Mouse (Mus musculus) hindbrain, embryonic 16.5 days (tissue): ENCODE measurements around the gene Arl3. TPM values are rescaled to one million over a fixed set of nuclear protein-coding genes. Genes with fewer than 3 reads are reported as not detected.

ENCODE experiments used
- ATAC-seq: fragments of 200-750 bp; cut with Nextera tagmentation; 2 replicates; pipeline ENCODE4 v1.8.0; 2017; ENCODE audit warnings: moderate TSS enrichment, moderate library complexity
- H3K27ac ChIP-seq: fragments of 300-500 bp; sonication (generic); 2 replicates; pipeline ENCODE4 v1.5.1; 2014; ENCODE audit warnings: low read depth, mild to moderate bottlenecking, control low read depth, low read length, moderate library complexity
- H3K27me3 ChIP-seq: fragments of 300-500 bp; sonication (generic); replicated peaks from 2 replicates; pipeline ENCODE4 v1.6.1; 2014; ENCODE audit warnings: low read length; ENCODE audit not compliant: control insufficient read depth, insufficient read depth
- H3K36me3 ChIP-seq: fragments of 300-500 bp; sonication (generic); 2 replicates; pipeline ENCODE4 v1.6.1; 2014; ENCODE audit warnings: mild to moderate bottlenecking, low read length, moderate library complexity, mixed read lengths; ENCODE audit not compliant: control insufficient read depth, insufficient read depth
- H3K4me1 ChIP-seq: fragments of 300-500 bp; sonication (generic); 2 replicates; pipeline ENCODE4 v1.6.1; 2014; ENCODE audit warnings: low read depth, low read length; ENCODE audit not compliant: control insufficient read depth, insufficient read depth
- H3K4me2 ChIP-seq: fragments of 300-500 bp; sonication (generic); 2 replicates; pipeline ENCODE4 v1.6.1; 2014; ENCODE audit warnings: mild to moderate bottlenecking, low read length, control low read depth, moderate library complexity
- H3K4me3 ChIP-seq: fragments of 300-500 bp; sonication (generic); 2 replicates; pipeline ENCODE4 v1.5.1; 2014; ENCODE audit warnings: mild to moderate bottlenecking, low read length, control low read depth, moderate library complexity
- H3K9ac ChIP-seq: fragments of 300-500 bp; sonication (generic); 2 replicates; pipeline ENCODE4 v1.6.1; 2014; ENCODE audit warnings: low read depth, mild to moderate bottlenecking, control low read depth, low read length, moderate library complexity
- H3K9me3 ChIP-seq: fragments of 300-500 bp; sonication (generic); 2 replicates; pipeline ENCODE4 v1.6.1; 2014; ENCODE audit warnings: mild to moderate bottlenecking, low read length, moderate library complexity; ENCODE audit not compliant: control insufficient read depth
- WGBS: fragments of 180-500 bp; shearing (Covaris S2); extraction: QIAGEN DNeasy Blood & Tissue Kit; methylation state at CpG from one replicate; pipeline ENCODE4 v1.1.7; 2014; 5-methylcytosine and 5-hydroxymethylcytosine counted together
- polyA plus RNA-seq: library from polyadenylated mRNA; unstranded; fragments of >200 nt; fragmentation: Nextera tagmentation; extraction: Ambion mirVana; gene quantifications from 2 replicates; pipeline ENCODE4 v1.2.1, GENCODE M21; 2015

Arl3 gene
- polyA plus RNA-seq, 1 experiment from 2014 or later = 247 TPM

DNA sequence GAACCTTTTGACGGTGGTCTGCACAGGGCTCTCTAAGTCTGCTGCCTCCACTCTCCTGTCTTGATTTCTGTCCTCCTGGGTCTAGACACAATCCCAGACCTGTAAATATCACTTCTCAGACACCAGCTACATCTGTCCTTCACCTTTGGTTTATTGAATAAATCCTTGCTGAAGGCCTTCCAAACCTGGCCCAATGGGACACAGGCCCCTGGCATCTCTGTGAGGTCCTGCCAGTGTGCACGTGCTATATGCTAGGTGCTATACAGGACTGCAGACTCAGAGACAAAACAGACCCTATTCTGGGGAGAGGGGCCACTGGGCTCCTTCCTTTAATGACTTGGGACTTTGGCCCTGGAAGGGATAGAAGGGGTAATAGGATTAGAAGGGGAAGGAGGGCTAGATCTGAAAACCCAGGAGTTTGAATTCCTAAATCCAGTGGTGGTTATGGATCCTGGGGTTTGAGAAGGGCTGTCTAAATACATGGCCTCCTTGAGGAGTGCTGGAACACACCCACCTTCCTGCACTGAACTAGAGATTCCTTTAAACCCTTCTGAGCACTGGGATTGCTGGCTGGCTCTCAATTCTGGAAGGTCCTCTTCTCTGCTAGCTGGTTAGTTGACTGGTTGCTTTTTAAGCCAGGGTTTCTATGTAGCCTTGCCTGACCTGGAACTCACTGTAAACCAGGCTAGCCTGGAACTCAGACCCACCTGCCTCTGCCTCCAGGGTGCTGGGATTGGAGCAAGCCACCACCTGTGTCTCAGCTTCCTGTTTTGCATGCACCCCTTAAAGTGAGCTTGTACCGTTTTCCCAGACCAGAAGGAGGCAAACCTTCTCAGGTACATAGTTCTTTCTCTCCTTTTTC, 56.1 kb downstream of the Arl3 start:
- Histone ChIP-seq H3K4me3 (no peak overlapping the region), H3K4me2 (no peak overlapping the region), H3K9me3 (no peaks in the 10 kb centered on the region), H3K27ac (peak overlapping the region; percentile 48), H3K27me3 (no peaks in the 10 kb centered on the region), H3K36me3 (peaks cover 34% of the 10 kb centered on the region), H3K9ac (no peak overlapping the region), H3K4me1 (peaks cover 14% of the 10 kb centered on the region)
- no peak for ATAC-seq
- WGBS = 61% methylated on average over 3 of the region's 3 CpGs

DNA sequence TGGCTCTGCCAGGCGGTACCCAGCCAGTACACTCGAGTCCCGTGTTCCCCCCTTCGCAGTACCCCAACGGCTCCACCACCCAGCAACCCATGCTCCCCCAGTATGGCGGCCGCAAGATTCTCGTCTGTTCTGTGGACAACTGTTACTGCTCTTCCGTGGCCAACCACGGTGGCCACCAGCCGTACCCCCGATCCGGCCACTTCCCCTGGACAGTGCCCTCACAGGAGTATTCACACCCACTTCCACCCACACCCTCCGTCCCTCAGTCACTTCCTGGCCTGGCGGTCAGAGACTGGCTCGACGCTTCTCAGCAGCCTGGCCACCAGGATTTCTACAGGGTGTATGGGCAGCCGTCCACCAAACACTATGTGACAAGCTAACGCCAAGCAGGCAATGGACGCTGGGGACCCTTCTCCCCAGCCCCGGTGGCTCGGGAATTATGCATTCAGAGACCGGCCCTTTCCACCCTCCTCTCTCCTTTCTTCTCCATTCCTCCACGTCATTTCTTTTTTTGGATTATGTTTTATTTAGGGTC, 57.6 kb downstream of the Arl3 start:
- peaks cover 34% of the 10 kb centered on the region for H3K36me3 ChIP-seq
- 90% methylated on average over 24 of the region's 24 CpGs for WGBS
- H3K27me3 ChIP-seq = no peaks in the 10 kb centered on the region
- no peaks in the 10 kb centered on the region for H3K9me3 ChIP-seq
- no peak overlapping the region for H3K27ac ChIP-seq
- H3K4me2 ChIP-seq = no peak overlapping the region
- no peak for ATAC-seq
- peaks cover 18% of the 10 kb centered on the region for H3K4me1 ChIP-seq
- H3K4me3 ChIP-seq = no peak overlapping the region
- no peak overlapping the region for H3K9ac ChIP-seq

DNA sequence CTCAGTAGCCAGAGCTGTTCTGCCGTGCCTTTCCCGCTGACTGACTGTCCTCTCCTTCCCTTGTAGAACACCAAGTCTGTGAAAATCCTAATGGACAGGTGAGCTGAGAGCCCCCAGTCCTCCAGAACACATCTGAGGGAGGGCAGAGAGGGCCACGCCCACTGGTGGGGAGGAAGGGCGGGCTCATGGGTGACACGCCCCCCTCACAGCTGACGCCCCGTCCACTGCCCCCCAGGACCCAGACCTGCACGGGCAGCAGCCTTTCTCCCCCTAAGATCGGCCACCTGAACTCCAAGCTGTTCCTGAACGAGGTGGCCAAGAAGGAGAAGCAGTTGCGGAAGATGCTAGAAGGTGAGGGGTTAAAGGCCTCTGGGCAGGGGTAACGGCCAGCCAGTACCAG, 58.6 kb downstream of the Arl3 start:
- Histone ChIP-seq H3K27me3 (no peaks in the 10 kb centered on the region), H3K4me3 (no peak overlapping the region), H3K36me3 (peaks cover 34% of the 10 kb centered on the region), H3K9me3 (no peaks in the 10 kb centered on the region), H3K4me1 (peaks cover 27% of the 10 kb centered on the region), H3K9ac (no peak overlapping the region), H3K27ac (no peak overlapping the region), H3K4me2 (no peak overlapping the region)
- ATAC-seq = no peak
- 85% methylated on average over 12 of the region's 12 CpGs for WGBS

GRCm38 (mm10) chr19:46511263-46511662, 61.7 kb downstream of the Arl3 start:
- H3K4me3 ChIP-seq = no peak overlapping the region
- H3K4me1 ChIP-seq = peaks cover 44% of the 10 kb centered on the region
- H3K27ac ChIP-seq = no peak overlapping the region
- no peaks in the 10 kb centered on the region for H3K9me3 ChIP-seq
- peaks cover 37% of the 10 kb centered on the region for H3K36me3 ChIP-seq
- 88% methylated on average over 10 of the region's 10 CpGs for WGBS
- no peaks in the 10 kb centered on the region for H3K27me3 ChIP-seq
- no peak overlapping the region for H3K4me2 ChIP-seq
- no peak overlapping the region for H3K9ac ChIP-seq
- no peak for ATAC-seq

- peaks cover 35% of the 10 kb centered on the region for H3K36me3 ChIP-seq
- no peak overlapping the region for H3K9ac ChIP-seq
- no peaks in the 10 kb centered on the region for H3K27me3 ChIP-seq
- no peaks in the 10 kb centered on the region for H3K9me3 ChIP-seq
- no peak overlapping the region for H3K4me3 ChIP-seq
- ATAC-seq = no peak
- 53% methylated on average over 3 of the region's 3 CpGs for WGBS
- H3K4me1 ChIP-seq = peaks cover 49% of the 10 kb centered on the region
- H3K27ac ChIP-seq = 0 out of 2 replicates have a peak overlapping the region, but pooled peaks have one; percentile 1
- no peak overlapping the region for H3K4me2 ChIP-seq
Observed at GRCm38 (mm10) chr19:46510824-46511223, 62.2 kb downstream of the Arl3 start.

GRCm38 (mm10) chr19:46510401-46510800, 62.6 kb downstream of the Arl3 start:
- 75% methylated on average over 5 of the region's 5 CpGs for WGBS
- peak overlapping the region; percentile 55; the same call in 1 of the 2 replicates for H3K27ac ChIP-seq
- H3K4me1 ChIP-seq = peaks cover 53% of the 10 kb centered on the region
- H3K9ac ChIP-seq = no peak overlapping the region
- no peaks in the 10 kb centered on the region for H3K27me3 ChIP-seq
- peaks cover 35% of the 10 kb centered on the region for H3K36me3 ChIP-seq
- H3K4me2 ChIP-seq = no peak overlapping the region
- H3K9me3 ChIP-seq = no peaks in the 10 kb centered on the region
- no peak overlapping the region for H3K4me3 ChIP-seq
- no peak for ATAC-seq

DNA sequence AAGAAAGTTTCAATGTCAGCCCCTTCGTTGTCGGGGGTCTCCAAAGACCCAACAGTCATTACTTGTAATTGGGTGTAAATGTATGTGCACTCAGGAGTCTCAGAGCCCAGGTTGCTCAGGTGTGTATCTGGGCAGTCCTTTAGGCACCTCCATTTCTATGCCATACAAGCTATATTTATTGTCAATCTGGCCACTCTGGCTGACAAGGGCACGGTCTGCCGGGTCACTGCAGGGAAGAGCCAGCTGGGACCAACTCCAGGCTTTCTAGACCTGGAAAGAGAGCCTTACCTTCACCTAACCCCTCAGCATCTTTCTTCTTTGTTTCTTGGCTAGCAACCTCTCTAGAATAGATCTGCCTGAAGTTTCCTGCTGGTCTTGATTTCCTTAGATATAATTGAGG, 63.3 kb downstream of the Arl3 start:
- no peak overlapping the region for H3K4me2 ChIP-seq
- no peaks in the 10 kb centered on the region for H3K27me3 ChIP-seq
- H3K27ac ChIP-seq = peak overlapping the region; percentile 55; the same call in 1 of the 2 replicates
- no peak for ATAC-seq
- H3K9ac ChIP-seq = no peak overlapping the region
- H3K4me1 ChIP-seq = peaks cover 59% of the 10 kb centered on the region
- WGBS = 81% methylated on average over 4 of the region's 4 CpGs
- H3K36me3 ChIP-seq = peaks cover 29% of the 10 kb centered on the region
- H3K9me3 ChIP-seq = no peaks in the 10 kb centered on the region
- H3K4me3 ChIP-seq = no peak overlapping the region

GRCm38 (mm10) chr19:46509202-46509601, 63.8 kb downstream of the Arl3 start:
- Histone ChIP-seq H3K9me3 (no peaks in the 10 kb centered on the region), H3K9ac (0 out of 2 replicates have a peak overlapping the region, but pooled peaks have one; percentile 8), H3K4me2 (no peak overlapping the region; the same call in 1 of the 2 replicates), H3K4me3 (no peak overlapping the region), H3K4me1 (peaks cover 65% of the 10 kb centered on the region), H3K27me3 (no peaks in the 10 kb centered on the region), H3K27ac (no peak overlapping the region; the same call in 1 of the 2 replicates), H3K36me3 (peaks cover 25% of the 10 kb centered on the region)
- ATAC-seq = no peak
- WGBS = 79% methylated on average over 3 of the region's 3 CpGs

- Histone ChIP-seq H3K9me3 (no peaks in the 10 kb centered on the region), H3K27me3 (no peaks in the 10 kb centered on the region), H3K9ac (0 out of 2 replicates have a peak overlapping the region, but pooled peaks have one; percentile 8), H3K4me3 (no peak overlapping the region), H3K4me1 (peaks cover 65% of the 10 kb centered on the region), H3K27ac (no peak overlapping the region), H3K4me2 (peak overlapping the region; percentile 20; the same call in 1 of the 2 replicates), H3K36me3 (peaks cover 20% of the 10 kb centered on the region)
- no peak for ATAC-seq
- WGBS = 56% methylated on average over 3 of the region's 3 CpGs
Observed at GRCm38 (mm10) chr19:46508738-46509137, 64.3 kb downstream of the Arl3 start.
